Mouse (Mus musculus): ENCODE results near the gene Tmie.

Tmie gene

GRCm38 (mm10) chr9:110879998-110880561 lies at the start of gene Tmie:
Gene Tmie, minus strand, starts transcription at chr9:110880113.
- peak; percentile 70 to 78 for DNase-seq (ENCODE audit: low spot score in 2 of 2)

- DNase-seq (ENCODE audit: low spot score in 2 of 2), result peak; percentile 47 to 81
Measured at GRCm38 (mm10) chr9:110922759-110923158, 42.8 kb upstream of the Tmie start.

GRCm38 (mm10) chr9:110920665-110921419 lies 40.9 kb upstream of the Tmie start:
- DNase-seq (ENCODE audit: low spot score in 2 of 2), result no peak

- DNase-seq (ENCODE audit: low spot score in 2 of 2), result no peak
Measured at GRCm38 (mm10) chr9:110916786-110917185, 36.9 kb upstream of the Tmie start, which contains the start of gene Fam240a. Gene Fam240a, minus strand, starts transcription at chr9:110916861.

- no peak for DNase-seq (ENCODE audit: low spot score in 2 of 2)
Measured at GRCm38 (mm10) chr9:110915466-110915865, 35.6 kb upstream of the Tmie start.

- no peak for DNase-seq (ENCODE audit: low spot score in 2 of 2)
Measured at GRCm38 (mm10) chr9:110914631-110915236, 34.8 kb upstream of the Tmie start.

GRCm38 (mm10) chr9:110909371-110909967 lies 29.6 kb upstream of the Tmie start:
- DNase-seq (ENCODE audit: low spot score in 2 of 2), result no peak

- DNase-seq (ENCODE audit: low spot score in 2 of 2), result no peak
Measured at GRCm38 (mm10) chr9:110908631-110909016, 28.7 kb upstream of the Tmie start.

GRCm38 (mm10) chr9:110907838-110908630 lies 28.1 kb upstream of the Tmie start:
- no peak for DNase-seq (ENCODE audit: low spot score in 2 of 2)

- DNase-seq (ENCODE audit: low spot score in 2 of 2), result no peak
Measured at GRCm38 (mm10) chr9:110907201-110907837, 27.4 kb upstream of the Tmie start.

- DNase-seq (ENCODE audit: low spot score in 2 of 2), result no peak
Measured at GRCm38 (mm10) chr9:110902271-110902670, 22.4 kb upstream of the Tmie start.

- DNase-seq (ENCODE audit: low spot score in 2 of 2), result no peak
Measured at GRCm38 (mm10) chr9:110901204-110901603, 21.3 kb upstream of the Tmie start.

GRCm38 (mm10) chr9:110899451-110900008 lies 19.6 kb upstream of the Tmie start:
- no peak for DNase-seq (ENCODE audit: low spot score in 2 of 2)

GRCm38 (mm10) chr9:110896595-110896994 lies 16.7 kb upstream of the Tmie start:
- DNase-seq (ENCODE audit: low spot score in 2 of 2), result no peak

- no peak for DNase-seq (ENCODE audit: low spot score in 2 of 2)
Measured at GRCm38 (mm10) chr9:110895994-110896393, 16.1 kb upstream of the Tmie start.

GRCm38 (mm10) chr9:110895507-110895906 lies 15.6 kb upstream of the Tmie start:
- DNase-seq (ENCODE audit: low spot score in 2 of 2), result no peak

- DNase-seq (ENCODE audit: low spot score in 2 of 2), result no peak
Measured at GRCm38 (mm10) chr9:110893429-110893828, 13.5 kb upstream of the Tmie start.

GRCm38 (mm10) chr9:110892552-110892951 lies 12.6 kb upstream of the Tmie start:
- DNase-seq (ENCODE audit: low spot score in 2 of 2), result no peak

GRCm38 (mm10) chr9:110891077-110891828 lies 11.3 kb upstream of the Tmie start:
- no peak for DNase-seq (ENCODE audit: low spot score in 2 of 2)
